Mouse (Mus musculus): ENCODE measurements at regions not wholly inside any gene's neighbourhood (a gene's known extent, or its start where the extent isn't known, plus 50 kb on each side); places are given as distances from the start of the nearest gene placed in this dataset.

DNA sequence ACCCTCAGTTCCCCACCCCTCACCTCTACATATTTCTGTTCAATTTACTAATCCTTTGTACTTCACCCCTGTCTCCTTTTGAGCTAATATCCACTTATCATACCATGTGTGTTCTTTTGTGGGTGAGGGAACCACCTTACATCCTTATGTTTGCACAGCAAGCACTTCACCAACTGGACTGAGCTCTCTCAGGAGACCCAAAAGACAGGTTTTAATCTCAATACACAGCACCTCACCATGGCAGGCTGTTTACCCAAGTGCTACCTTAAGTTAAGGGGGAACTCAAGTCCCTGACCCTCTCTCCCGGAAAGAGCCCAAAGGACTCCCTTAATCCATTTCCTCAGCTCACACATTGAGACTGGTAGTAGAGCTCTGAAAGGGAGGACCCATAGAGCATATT is 62.3 kb upstream of the Agr3 start:
- DNase-seq (ENCODE audit: low spot score) = no peak

DNA sequence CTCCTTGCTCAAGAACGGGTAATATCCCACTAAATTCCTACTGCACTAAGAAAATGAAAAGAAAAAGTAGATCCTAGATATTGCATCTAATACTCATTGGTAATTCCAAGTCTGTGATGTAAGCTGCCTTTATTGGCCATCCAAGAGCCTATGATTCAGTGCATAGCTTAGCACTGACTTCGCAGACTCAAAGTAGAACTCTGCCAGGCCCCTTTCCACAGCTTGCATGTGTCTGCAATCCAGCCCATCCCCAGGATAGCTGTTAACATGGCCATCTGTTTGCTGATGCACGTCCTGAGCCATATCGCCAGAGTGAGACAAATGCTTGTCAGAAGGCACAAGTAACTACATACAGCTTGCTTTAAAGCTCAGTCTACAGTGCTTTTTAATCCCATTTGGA is 72.3 kb upstream of the Agr3 start:
- DNase-seq (ENCODE audit: low spot score) = peak; percentile 29

DNA sequence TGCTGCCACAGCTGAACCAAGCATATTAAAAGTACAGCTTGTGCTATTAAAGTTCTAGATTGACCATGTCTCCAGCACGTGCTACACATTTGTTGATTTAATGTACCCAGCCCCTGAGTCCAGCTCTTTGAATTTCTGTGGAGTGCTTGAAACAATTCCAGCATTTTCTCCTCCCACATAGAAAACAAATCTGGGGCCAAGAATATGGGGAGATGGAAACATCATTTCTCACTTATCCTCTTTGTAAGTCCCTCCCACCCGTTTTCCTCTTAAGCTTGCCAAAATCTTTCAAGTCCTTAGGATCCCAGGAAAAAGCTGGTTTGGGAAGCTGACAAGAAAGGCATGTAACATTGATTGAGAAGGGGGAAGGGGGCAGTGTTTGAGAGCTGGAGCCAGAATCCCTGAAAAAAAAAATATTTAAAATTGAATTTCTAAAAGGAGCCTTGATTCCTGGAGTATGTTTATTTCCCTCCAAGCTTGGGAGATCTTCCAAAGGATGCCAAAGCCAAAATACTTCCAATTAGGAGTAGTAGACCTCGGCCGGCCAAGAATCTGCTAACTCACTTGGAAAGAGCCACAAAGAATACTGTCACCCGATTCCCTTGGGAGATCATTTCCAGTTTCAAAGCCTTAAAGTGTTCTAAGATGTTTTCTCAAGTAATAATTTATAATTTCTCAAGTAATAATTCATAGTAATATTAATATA is 78.4 kb upstream of the Agr3 start:
- peak; percentile 39 for DNase-seq (ENCODE audit: low spot score)

DNA sequence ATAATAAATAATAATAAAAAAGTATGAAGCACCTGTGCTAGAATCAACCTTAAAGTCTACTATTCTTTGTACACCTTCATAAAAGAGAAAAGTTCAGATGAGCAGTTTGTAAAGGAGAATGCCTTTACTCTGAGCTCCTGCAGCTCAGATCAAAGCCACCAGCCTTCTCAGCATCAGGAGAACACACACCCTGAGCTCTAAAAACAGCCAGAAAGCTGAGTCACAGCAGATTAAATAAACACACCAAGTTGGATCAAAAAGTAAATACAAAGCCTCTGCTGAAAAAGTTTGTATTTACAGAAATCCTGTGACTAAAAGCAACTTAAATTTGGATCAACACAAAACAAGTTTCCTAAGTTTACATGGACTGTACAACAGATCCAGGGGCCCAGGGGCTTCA is 88.5 kb upstream of the Agr3 start:
- no peak for DNase-seq (ENCODE audit: low spot score)

DNA sequence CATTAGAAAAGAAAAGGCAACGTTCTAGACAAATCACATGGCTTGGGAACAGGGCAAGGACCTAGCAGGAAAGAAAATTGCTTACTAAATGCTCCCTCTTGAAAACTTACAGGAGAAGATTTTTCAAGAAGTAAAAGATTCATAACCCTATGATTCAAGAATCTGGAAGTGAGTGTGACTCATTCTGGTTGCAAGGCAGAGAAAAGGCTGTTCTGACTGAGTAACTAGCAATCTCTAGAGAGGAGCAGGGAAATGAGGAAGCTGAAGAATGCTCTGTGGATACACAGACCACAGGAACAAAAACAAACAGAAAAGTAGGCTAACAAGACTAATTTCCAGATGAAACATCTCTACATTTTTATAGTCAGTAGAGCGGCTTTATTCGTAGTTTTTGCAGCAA is 92.1 kb upstream of the Agr3 start:
- peak; percentile 5 for DNase-seq (ENCODE audit: low spot score)

DNA sequence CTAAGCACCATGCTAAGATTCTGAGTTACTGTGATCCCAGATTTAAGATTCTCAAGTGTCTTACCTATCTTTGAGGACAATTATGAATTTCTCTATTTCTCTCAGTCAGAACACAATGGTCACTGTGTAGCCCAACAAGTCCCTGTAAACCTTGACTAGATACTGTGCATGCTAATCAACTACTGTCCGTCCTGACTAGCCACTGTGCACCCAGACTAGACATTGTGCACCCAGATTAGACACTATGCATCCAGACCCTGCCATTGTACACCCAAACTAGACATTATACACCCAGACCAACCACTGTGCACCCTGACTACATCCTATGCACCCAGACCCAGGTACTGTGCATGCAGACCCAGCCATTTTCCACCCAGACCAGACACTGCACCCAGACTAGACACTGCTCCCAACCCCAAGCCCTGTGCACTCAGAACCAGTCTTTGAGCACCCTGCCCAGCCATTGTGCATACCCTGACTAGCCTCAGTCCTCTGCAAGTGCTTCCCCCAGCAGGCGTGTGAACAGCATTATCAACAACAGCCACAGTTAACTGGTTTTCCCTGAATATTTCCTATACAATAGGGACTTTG is 93.4 kb upstream of the Agr3 start:
- no peak for DNase-seq (ENCODE audit: low spot score)

DNA sequence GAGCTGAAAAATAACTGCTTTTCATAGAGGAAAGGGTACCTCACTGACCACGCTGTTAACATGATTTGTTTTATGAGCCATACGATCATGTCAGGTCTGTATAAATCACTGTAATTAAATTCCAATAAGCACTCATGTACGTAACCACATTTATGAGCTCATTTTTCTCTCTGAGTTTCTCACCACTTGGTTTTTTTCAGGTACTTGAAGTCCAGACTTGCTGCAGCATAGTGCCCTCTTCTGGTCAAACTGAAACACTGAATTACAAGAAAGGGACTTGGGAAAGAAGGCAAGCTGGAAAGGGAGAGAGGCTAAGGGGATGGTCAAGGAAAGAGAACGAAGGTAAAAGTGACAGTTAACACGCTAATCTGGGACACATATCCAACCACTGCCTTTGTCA is 94.2 kb upstream of the Agr3 start:
- DNase-seq (ENCODE audit: low spot score) = peak; percentile 26

DNA sequence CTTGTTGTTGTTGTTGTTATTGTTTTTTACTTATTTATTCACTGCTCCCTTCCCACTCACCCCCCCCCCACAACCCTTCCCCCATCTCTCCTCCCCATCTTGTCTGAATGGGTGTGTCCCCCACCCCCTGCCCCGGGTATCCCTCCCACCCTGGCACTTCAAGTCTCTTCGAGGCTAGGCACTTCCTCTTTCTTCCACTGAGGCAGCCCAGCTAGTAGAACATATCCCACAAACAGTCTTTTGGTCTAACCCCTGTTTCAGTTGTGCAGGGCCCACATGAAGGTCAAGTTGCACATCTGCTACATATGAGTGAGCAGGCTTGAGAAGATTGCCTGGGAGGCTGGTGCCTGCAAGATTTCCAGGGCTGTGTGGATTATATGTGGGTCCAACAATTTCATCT is 97.6 kb upstream of the Agr3 start:
- no peak for DNase-seq (ENCODE audit: low spot score)

DNA sequence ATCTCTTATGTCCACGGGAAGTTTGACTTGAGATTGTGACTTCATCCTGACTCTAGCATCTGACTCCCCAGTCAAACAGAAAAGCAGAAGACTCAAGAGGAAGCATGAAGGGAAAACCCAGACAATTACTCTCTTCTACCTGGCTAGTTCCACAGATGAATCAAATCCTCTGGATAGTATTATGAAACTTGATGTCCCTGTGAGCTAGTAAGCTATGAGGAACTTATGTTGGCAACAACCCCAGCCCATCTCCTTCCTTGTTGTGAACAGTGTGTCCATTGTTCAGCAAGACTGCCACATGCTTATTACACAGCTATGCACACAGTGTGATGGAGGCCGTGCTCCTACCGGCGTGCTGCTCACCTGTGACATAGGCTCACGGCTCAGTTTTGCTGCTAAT is 98.4 kb upstream of the Agr3 start:
- no peak for DNase-seq (ENCODE audit: low spot score)

DNA sequence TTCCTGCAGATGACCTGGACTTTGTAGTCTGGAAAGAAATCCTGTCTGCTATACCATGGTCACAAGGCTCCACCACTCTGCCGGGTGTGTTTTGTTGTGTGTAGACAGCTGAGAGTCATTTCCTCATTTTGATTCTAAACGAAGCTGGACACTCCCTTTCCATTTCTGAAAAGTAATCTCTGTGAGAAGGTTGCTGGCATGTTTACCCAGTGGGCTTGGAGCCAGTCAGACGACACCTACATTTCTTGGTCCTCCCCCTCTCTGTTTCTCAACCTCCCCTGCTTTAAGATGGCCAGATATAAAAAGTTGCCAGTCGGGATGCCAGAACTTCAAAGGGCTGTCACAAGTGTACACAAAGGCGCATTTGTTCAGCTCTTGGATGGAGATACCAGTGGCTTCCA is 100.8 kb upstream of the Agr3 start:
- no peak for DNase-seq (ENCODE audit: low spot score)

DNA sequence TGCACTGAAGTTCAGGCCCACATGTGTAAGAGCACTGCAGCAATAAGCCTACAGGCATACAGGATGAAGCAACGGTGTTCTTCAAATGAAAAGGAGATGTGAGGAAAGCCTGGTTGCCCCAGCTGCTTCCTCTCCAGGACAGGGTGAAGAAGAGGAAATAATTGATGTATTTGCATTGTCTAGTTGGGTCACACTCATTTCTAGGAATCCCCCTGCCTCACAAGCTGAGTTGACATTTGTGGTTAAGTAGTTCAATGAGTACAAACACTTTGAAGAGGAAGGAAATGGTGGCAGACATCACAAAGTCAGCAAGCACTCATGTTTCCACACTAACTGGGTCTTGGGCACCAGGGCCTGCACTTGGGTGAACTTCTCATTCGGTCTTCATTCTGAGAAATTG is 126.2 kb upstream of the Agr3 start:
- DNase-seq (ENCODE audit: low spot score) = peak; percentile 1

DNA sequence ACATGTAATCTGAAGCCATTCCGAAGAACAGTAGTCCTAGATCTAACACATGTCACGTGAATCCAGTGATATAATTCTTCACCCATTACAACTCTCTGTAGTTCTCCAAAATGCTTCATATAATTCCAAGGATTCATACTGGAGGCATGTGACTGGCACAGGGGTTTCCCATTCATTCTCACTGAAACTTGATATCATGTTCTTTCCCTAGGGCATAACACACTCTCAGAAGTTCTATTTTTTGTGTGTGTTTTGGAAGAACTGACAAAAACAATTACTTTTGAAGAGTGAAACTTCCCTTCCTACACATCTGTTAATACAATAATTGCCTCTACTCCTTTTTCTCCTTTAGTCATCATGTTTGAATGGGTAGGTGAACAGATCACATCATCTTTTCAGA is 150.0 kb upstream of the Agr3 start:
- DNase-seq (ENCODE audit: low spot score) = no peak

DNA sequence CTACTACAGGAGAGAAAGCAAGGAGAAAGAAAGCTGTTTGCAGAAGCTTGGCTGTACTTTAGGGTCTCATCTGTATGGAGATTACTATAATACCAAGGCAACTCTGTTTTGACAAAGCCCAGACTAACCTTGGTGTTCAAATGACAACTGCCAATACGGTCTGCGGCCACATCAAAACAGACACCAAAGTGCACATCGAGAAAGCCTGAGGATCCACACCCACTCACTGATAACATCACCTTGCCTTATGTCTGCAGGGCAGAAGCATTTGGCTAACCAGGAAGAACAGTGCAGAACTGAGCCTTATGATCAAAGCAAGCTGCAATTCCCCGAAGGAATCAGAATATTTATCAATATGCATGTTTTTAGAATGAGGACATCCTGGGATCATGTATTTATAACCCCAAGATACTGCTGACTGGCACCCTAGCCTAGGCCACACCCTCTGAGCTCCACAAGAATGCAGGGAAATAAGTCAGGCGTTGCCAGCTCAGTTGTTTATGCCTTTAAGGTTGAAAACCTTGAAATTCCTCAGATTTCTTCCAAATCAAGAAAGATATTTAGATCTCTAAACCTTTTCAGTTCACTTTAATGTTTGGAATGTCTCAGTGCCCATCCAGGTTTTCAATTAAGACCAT is 154.9 kb upstream of the Agr3 start:
- DNase-seq (ENCODE audit: low spot score) = no peak

DNA sequence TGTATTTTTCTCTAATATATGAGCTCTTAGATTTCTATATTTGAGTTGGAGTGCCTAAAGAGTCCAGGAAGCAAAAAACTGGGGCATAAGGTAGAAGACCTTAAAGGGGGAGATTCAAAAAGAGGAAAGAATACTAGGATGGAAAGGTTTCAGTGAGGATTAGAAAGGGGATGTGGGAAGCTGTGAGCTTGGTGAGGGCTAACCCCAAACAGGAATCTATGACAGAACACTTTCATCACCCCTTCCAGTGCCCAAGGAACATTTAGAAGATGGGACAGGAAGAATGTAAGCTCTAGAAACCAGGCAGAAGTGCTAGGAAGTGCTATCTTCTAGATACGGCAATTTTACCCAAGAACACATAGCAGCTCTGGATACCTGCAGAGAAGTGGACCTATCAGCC is 166.5 kb upstream of the Agr3 start:
- DNase-seq (ENCODE audit: low spot score) = no peak

DNA sequence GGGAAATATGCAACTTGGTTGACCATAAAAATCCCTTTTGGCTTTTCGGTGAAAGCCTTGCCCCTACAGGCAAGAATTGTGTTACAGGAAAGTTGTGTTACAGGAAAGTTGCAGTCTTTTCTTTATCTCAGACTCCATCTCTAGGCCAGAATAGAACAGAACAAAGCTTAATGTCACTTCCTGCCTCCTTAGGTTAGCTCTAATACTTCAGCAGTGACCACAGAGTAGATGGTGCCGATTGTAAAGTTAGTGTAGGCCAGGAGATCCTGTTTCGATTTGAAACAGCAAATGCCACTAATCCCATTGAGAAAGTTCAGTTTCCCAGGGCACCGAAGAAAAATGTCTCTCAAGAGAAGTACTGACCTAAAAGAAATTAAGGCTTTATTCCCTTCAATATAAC is 170.3 kb upstream of the Agr3 start:
- DNase-seq (ENCODE audit: low spot score) = no peak

DNA sequence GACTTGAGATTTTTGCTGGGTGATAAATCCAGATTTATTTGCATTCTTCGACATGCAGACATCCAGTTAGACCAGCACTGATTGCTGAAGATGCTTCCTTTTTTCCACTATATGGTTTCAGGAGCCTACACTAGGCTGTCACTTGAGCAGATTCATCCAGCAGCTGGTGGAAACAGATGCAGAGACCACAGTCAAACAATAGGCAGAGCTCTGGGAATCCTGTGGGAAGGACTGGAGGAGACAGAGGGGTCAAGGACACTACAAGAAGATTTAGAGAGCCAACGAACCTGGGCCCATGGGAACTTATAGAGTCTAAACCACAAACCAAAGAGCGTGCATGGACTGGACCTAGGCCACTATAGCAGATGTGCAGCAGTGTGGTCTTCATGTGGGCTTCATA is 177.4 kb upstream of the Agr3 start:
- DNase-seq (ENCODE audit: low spot score) = no peak

DNA sequence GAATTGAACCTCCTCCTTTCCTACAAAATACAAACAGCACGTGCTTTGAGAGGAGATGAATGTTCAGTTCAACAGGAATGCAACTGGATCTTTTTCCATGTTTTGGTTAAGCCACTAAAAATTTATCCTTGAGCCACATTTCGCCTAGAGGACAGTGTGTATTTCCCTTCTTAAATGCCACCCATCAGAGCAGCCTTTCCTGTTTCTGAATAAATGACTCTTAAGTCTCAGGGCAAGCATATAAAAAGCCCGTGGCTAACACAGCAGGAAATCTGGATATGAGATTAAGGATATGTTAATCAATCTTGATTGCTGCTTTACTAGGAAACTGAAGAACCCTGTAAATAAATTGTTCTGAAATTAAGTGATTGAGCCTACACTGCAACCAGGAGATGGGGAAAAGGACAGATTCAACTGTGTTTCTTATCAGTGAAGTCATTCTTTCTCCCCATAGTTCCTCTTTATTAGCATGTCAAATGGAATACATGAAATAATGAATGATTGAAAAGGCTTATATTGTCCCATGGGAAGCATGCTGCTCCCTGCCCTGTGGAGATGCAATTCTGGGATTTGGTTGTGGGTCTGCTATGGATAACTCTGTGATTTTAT is 178.6 kb upstream of the Agr3 start:
- no peak for DNase-seq (ENCODE audit: low spot score)

DNA sequence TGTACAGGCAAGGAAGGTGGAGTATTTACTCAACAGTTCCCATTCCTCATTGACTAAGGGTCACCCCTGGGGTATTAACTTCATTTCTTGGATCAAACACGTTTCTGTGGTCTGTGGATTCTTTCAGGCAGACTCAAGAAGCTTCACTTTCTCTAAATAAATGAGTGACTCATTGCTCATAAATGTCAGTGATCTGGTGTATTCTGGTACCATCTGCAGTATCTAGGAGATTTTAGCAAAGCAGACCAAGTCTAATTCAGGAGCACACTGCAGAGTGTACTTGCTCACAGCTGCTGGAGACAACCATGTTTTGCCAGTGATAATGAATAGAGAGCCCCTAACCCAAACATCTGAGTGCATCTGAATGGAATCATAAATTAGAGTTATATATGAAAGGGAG is 182.7 kb upstream of the Agr3 start:
- DNase-seq (ENCODE audit: low spot score) = no peak

DNA sequence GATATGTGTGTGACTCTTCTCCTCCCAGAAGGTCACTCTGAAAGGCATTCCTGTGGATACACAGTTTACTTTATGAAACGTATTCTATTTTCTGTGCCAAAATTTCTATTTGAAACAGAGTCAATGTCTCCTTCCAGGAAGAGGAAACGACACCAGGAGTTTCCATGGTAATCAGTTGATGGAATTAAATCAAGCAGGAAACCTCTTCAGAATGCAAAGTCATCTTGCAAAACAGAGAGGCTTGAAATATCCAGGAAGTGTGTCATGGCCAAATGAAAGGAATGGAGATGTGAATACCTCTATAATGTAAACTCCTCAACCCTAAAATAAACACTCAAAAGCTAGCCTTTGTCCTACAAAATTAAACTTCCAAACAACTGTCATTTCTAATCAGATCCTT is 189.0 kb upstream of the Agr3 start:
- DNase-seq (ENCODE audit: low spot score) = no peak

DNA sequence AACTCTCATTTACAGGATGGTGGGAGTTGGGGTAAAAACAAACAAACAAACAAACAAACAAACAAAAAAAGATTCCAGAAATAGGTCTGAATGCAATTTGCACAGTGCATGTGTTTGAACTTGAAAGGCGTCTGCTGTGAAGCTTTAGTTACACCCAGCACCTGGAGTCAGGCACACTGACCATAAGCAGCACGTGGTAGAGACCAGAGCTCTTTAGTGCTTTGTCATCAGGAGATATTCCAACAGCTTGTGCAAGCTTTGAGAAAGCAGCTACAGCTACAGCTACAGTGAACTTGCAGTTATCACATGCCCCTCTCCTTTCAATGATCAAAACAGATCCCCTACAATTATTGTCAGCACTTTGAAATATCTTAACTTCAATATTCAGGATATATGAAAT is 190.4 kb upstream of the Agr3 start:
- DNase-seq (ENCODE audit: low spot score) = no peak

DNA sequence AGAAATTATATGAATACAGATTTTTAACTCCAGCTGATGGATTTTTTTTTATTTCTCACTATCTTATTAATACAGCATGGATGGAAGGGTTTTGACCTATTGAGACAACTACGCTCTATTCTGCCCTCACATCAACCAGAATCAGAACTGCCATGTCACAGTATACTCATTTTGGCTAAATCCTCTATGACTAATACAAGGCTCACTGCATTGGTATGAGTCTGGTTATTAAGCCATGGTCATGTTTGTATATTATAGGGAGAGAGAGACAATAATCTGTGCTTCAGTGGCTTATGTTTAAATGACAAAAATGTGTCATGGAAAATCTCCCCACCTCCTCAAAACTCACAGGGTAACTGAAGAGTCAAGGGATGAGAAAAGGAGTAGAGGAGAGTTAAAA is 191.0 kb upstream of the Agr3 start:
- DNase-seq (ENCODE audit: low spot score) = no peak

DNA sequence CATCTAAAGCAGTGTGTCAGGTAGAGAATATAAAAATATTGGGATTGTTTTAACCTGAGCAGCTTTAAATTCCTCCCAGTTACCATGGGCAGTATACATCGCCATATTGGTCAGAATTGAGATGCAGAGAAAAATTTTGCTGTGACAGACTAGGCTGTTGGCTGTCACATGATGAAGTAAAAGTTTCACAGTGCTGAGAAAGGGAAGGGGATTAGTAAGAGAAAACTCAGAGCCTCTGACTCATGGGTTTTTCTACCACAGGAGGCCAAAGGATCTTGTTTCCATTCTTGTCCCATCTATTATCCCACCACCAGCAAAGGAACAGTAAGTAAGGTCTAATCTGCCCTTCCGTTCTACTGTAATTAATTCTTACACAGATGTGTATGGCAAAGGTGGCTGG is 191.8 kb upstream of the Agr3 start:
- no peak for DNase-seq (ENCODE audit: low spot score)

DNA sequence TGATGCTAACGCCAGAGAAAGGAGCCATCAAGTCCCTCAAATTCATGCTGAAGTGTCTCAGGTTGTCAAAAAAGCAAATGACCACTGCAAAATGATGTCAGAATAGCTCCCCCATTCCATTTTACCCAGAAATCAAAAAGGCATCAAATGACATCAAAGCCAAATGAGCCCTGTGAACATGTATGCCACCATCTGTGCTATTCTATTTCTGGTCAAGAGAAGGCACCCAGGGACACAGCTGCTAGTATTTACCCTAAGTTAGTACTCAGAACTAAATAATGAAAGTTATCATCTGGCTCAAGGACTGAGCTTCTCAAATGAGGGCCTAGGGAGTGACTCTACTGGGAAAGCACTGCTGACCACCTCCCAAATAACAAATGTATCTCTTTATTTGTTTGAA is 191.1 kb upstream of the Ahr start:
- DNase-seq (ENCODE audit: low spot score) = no peak
